Mouse (Mus musculus) stomach, postnatal 0 days (tissue): ENCODE results near the gene Ahnak2. TPM values are rescaled to one million over a fixed set of nuclear protein-coding genes. Genes with fewer than 3 reads are reported as not detected.

ENCODE experiments used
- ATAC-seq: fragments of 200-750 bp; cut with Nextera tagmentation; 2 replicates; pipeline ENCODE4 v1.8.0; 2017; ENCODE audit not compliant: low FRiP score, low TSS enrichment
- DNase-seq: peaks from one replicate; pipeline ENCODE4 v3.0.0-alpha.2; 2016; ENCODE audit warnings: low spot score
- H3K27ac ChIP-seq: fragments of 300-500 bp; sonication (generic); replicated peaks from 2 replicates; pipeline ENCODE4 v1.5.1; 2014; ENCODE audit warnings: mild to moderate bottlenecking, control low read depth
- H3K27me3 ChIP-seq: fragments of 300-500 bp; sonication (generic); 2 replicates; pipeline ENCODE4 v1.6.1; 2014; ENCODE audit warnings: low read length; ENCODE audit not compliant: control insufficient read depth, insufficient read depth
- H3K36me3 ChIP-seq: fragments of 300-500 bp; sonication (generic); 2 replicates; pipeline ENCODE4 v1.6.1; 2014; ENCODE audit warnings: low read length, mixed read lengths; ENCODE audit not compliant: control insufficient read depth, insufficient read depth
- H3K4me1 ChIP-seq: fragments of 300-500 bp; sonication (generic); replicated peaks from 2 replicates; pipeline ENCODE4 v1.6.1; 2014; ENCODE audit warnings: antibody characterized with exemption; ENCODE audit not compliant: control insufficient read depth, insufficient read depth
- H3K4me2 ChIP-seq: fragments of 300-500 bp; sonication (generic); replicated peaks from 2 replicates; pipeline ENCODE4 v1.6.1; 2014; ENCODE audit warnings: low read depth, mild to moderate bottlenecking, control low read depth, moderate library complexity
- H3K4me3 ChIP-seq: fragments of 300-500 bp; sonication (generic); 2 replicates; pipeline ENCODE4 v1.5.1; 2014; ENCODE audit warnings: low read depth, low read length, control low read depth
- H3K9ac ChIP-seq: fragments of 300-500 bp; sonication (generic); 2 replicates; pipeline ENCODE4 v1.6.1; 2014; ENCODE audit warnings: mild to moderate bottlenecking, low read length, control low read depth, mixed read lengths
- H3K9me3 ChIP-seq: fragments of 300-500 bp; sonication (generic); 2 replicates; pipeline ENCODE4 v1.6.1; 2016; ENCODE audit warnings: low read length; ENCODE audit not compliant: control insufficient read depth
- CTCF ChIP-seq: IDR thresholded peaks from 2 replicates; pipeline ENCODE4 v1.5.1; 2016; ENCODE audit warnings: antibody characterized with exemption, low read depth, mild to moderate bottlenecking, moderate library complexity
- EP300 ChIP-seq: optimal IDR thresholded peaks from 2 replicates; pipeline ENCODE3; 2016; ENCODE audit warnings: antibody characterized with exemption
- WGBS: fragments of 180-500 bp; shearing (Covaris S2); extraction: QIAGEN DNeasy Blood & Tissue Kit; methylation state at CpG from one replicate; pipeline ENCODE4 v1.1.7; 2014; 5-methylcytosine and 5-hydroxymethylcytosine counted together
- polyA plus RNA-seq: library from polyadenylated mRNA; unstranded; fragments of >200 nt; fragmentation: Nextera tagmentation; extraction: Ambion mirVana; gene quantifications from 2 replicates; pipeline ENCODE4 v1.2.1, GENCODE M21; 2015

The Ahnak2 gene
- polyA plus RNA-seq, 1 experiment from 2014 or later, result 5.4 TPM

DNA sequence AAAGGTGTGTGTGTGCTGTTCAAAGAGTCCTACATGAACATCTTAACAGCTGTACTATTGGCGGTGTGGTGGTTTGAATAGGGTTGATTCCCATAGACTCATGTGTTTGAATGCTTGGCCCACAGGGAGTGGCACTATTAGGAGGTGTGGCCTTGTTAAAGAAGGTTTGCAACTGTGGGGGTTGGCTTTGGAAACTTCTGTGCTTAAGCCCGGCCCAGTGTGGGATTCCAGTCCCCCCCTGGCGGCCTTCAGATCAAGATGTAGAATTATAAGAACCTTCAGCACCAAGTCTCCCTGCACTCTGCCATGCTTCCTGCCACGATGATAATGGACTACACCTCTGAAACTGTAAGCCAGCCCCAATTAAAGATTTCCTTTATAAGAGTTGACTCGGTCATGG, 30.0 kb upstream of the Ahnak2 start:
- H3K4me1 ChIP-seq, result peaks cover 9% of the 10 kb centered on the region
- TF ChIP-seq CTCF (no peak), EP300 (no peak)
- WGBS, result 85% methylated on average over 5 of the region's 5 CpGs
- H3K4me2 ChIP-seq, result no peak overlapping the region
- DNase-seq, result no peak
- H3K9ac ChIP-seq, result no peak overlapping the region
- H3K36me3 ChIP-seq, result no peaks in the 10 kb centered on the region
- no peak overlapping the region for H3K27ac ChIP-seq
- no peak for ATAC-seq
- H3K27me3 ChIP-seq, result no peaks in the 10 kb centered on the region
- H3K9me3 ChIP-seq, result no peaks in the 10 kb centered on the region
- no peak overlapping the region for H3K4me3 ChIP-seq

DNA sequence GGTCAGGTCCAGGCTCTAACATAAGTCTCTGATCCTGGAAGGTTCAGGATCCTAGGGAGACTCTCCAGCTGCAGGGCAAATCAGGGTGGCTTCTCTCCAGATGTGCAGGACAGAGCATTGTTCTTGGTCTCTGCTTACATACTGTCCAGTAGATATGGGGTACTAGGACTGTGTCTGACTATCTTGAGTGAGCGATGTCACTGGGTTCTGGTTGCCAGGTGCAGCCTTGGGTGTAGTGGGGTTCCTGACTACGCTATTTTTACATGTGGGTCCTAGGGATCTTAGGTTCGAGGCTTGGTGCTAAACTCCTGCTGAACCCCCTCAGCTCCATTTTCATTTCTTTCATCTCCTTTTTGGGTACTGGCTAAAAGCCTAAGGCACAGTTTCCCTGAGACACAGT, 28.1 kb upstream of the Ahnak2 start:
- Histone ChIP-seq H3K4me1 (peaks cover 10% of the 10 kb centered on the region), H3K4me3 (no peak overlapping the region), H3K27me3 (no peaks in the 10 kb centered on the region), H3K9ac (peak overlapping the region; percentile 75), H3K36me3 (no peaks in the 10 kb centered on the region), H3K9me3 (no peaks in the 10 kb centered on the region), H3K4me2 (peak overlapping the region; percentile 68; the same call in 1 of the 2 replicates), H3K27ac (no peak overlapping the region)
- DNase-seq (no peak), ATAC-seq (no peak)
- 84% methylated on average over 3 of the region's 3 CpGs for WGBS
- TF ChIP-seq CTCF, result no peak
- TF ChIP-seq EP300, result no peak

DNA sequence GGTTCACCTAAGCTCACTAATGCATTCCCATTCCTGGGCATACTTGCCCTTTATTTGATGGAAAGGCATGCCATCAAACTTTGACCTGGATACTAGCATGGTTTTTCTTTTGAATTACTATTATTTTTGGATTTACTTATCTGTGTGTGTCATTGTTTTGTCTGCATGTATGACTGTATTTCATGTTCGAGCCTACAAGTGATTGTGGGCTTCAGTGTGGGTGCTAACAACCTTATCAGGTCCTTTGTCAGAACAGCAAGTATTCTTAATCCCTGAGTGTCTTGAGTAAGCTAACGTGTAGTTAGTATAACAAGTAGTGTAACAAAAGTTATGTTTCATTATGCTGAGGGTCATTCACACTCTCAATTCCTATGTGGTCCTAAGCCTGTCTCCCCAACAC, 27.7 kb upstream of the Ahnak2 start:
- no peaks in the 10 kb centered on the region for H3K27me3 ChIP-seq
- peak overlapping the region; percentile 56 for H3K4me3 ChIP-seq
- H3K36me3 ChIP-seq, result no peaks in the 10 kb centered on the region
- no peak for DNase-seq
- peak overlapping the region; percentile 75 for H3K9ac ChIP-seq
- no peaks in the 10 kb centered on the region for H3K9me3 ChIP-seq
- WGBS, result 14% methylated on average over 2 of the region's 2 CpGs
- no peak for ATAC-seq
- H3K4me2 ChIP-seq, result peak overlapping the region; percentile 68
- peak overlapping the region; percentile 87 for H3K27ac ChIP-seq
- H3K4me1 ChIP-seq, result peaks cover 10% of the 10 kb centered on the region
- TF ChIP-seq CTCF (no peak), EP300 (no peak)

DNA sequence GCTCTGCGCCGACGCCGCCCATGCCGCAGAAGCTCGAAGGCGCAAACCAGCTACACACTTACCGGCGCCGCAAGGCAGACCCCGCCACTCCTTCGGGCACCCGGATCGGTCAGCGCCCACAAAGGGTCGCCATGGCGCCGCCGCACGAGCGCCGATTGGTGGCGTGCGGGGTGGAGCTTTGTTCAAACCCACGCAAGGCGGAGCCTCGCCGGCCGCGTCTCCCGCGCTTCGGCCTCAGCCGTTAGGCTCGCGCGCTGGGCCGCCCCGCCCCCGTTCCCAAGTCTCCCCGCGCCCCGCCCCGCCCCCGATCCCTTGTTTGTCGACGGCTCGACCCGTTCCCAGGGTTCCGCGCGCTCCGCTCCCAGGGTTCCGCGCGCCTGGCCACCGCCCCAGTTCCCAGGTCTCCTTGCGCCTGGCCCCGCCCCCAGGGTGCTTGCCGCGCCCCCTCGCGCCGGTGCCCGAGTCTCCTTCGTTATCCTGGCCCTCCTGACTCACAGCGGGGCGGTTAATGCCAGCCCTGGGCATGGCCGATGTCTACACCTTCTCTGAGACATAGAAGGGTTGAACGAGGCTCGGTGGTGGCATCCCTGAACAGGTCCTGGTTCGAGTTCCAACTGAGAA, 26.9 kb upstream of the Ahnak2 start, which contains the start of gene Cdca4:
Cdca4 (minus strand) TSS at position 180 of the 621 bp plus-strand sequence.
- H3K27ac ChIP-seq, result peak within 1 kb of the TSS; percentile 93
- H3K4me2 ChIP-seq, result peak within 1 kb of the TSS; percentile 70
- no peaks in the 10 kb centered on the region for H3K27me3 ChIP-seq
- no peaks in the 10 kb centered on the region for H3K36me3 ChIP-seq
- peak within 1 kb of the TSS; percentile 84 for H3K4me3 ChIP-seq
- WGBS, result 0% methylated on average over 53 of the region's 72 CpGs
- TF ChIP-seq CTCF, result peak; percentile 54
- no peak for TF ChIP-seq EP300
- peaks cover 10% of the 10 kb centered on the region for H3K4me1 ChIP-seq
- peak within 1 kb of the TSS; percentile 96 for H3K9ac ChIP-seq
- ATAC-seq, result peak; percentile 97
- H3K9me3 ChIP-seq, result no peaks in the 10 kb centered on the region
- DNase-seq, result peak; percentile 100

DNA sequence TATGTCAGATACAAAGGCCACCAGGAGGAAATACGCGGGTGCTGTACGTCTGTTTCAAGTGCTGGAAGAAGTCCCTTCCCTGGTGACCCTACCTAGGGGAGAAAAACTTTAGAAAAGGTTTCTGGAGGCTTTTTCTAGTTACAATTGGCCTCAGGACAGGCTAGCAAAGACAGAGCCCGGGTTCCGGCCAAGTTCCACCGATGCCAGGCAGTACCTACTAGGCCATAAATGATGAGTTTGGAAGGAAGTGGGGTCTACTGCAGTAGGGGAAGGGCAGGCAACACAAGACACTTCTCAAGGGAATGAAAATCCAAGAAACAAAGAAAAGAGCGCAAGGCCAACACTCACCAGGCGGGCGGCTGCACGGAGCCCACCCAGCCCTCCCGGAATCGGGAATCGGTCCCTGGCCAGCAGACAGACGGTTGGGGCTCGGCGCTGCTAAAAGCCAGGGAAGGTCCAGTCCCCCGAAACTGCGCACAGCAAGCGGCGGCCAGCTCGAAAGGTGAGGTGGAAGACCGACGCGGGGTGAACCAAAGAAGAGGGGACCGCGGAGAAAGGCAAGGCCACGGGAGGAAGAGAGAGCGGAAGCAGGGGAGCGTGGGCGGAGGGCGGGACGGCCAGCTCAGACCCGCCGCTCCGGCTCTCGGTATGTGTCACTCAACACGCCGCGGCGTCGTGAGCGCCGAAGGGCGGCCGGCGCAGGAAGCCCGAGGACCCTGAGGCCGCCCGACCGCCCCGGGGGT, 26.2 kb upstream of the Ahnak2 start:
- H3K9me3 ChIP-seq, result no peaks in the 10 kb centered on the region
- TF ChIP-seq EP300 (no peak), CTCF (no peak)
- H3K4me3 ChIP-seq, result peak overlapping the region; percentile 84
- peak overlapping the region; percentile 96 for H3K9ac ChIP-seq
- H3K27ac ChIP-seq, result peak overlapping the region; percentile 93
- peak overlapping the region; percentile 70 for H3K4me2 ChIP-seq
- ATAC-seq, result peak; percentile 87
- WGBS, result under 1% methylated on average over 41 of the region's 51 CpGs
- H3K27me3 ChIP-seq, result no peaks in the 10 kb centered on the region
- H3K4me1 ChIP-seq, result peaks cover 10% of the 10 kb centered on the region
- no peak for DNase-seq
- H3K36me3 ChIP-seq, result no peaks in the 10 kb centered on the region

DNA sequence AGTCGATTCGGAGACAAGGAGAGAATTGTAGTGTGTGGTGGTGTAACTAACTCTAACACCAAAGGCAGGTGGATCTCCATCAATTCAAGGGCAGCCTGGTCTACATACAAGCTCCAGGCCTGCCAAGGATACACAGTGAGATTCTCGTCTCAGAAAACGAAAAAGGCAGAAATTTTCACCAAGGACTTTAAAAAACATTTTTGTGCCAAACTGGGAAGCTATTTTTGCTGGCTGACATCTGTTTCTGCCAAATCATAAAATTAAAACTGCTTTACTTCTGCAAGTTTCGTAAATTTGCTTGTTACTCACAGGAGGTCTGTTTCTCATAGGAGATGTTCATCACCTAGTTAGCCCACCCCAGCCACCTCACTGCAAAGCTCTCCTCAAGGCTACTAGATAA, 23.4 kb upstream of the Ahnak2 start:
- Histone ChIP-seq H3K36me3 (peaks cover 7% of the 10 kb centered on the region; the same call in 1 of the 2 replicates), H3K4me3 (no peak overlapping the region), H3K4me2 (no peak overlapping the region), H3K4me1 (peaks cover 13% of the 10 kb centered on the region), H3K9me3 (no peaks in the 10 kb centered on the region), H3K9ac (no peak overlapping the region), H3K27me3 (no peaks in the 10 kb centered on the region), H3K27ac (no peak overlapping the region)
- 75% methylated on average over 5 of the region's 5 CpGs for WGBS
- ATAC-seq (no peak), DNase-seq (no peak)
- TF ChIP-seq EP300 (no peak), CTCF (no peak)
